Mouse (Mus musculus): ENCODE data around the gene Uchl4.
A peak's percentile ranks its signal among the peaks of the same experiment; 100 is the strongest.

Gene Uchl4

GRCm38 (mm10) chr9:64273757-64274156 lies 38.8 kb downstream of the Uchl4 start:
- DNase-seq (ENCODE audit: low read depth, low spot score) = no peak

GRCm38 (mm10) chr9:64274291-64274690 lies 39.3 kb downstream of the Uchl4 start:
- no peak for DNase-seq (ENCODE audit: low read depth, low spot score)

- DNase-seq (ENCODE audit: low read depth, low spot score) = peak; percentile 74
Observed at GRCm38 (mm10) chr9:64274919-64275318, 39.9 kb downstream of the Uchl4 start.

GRCm38 (mm10) chr9:64277706-64278105 lies 42.7 kb downstream of the Uchl4 start:
- DNase-seq (ENCODE audit: low read depth, low spot score) = peak; percentile 71

GRCm38 (mm10) chr9:64278665-64279310 lies 43.8 kb downstream of the Uchl4 start:
- peak; percentile 62 for DNase-seq (ENCODE audit: low read depth, low spot score)

GRCm38 (mm10) chr9:64281105-64281780 lies 46.2 kb downstream of the Uchl4 start, which contains the start of gene Tipin:
Gene Tipin (plus strand): TSS chr9:64281581.
- DNase-seq (ENCODE audit: low read depth, low spot score) = peak; percentile 95

GRCm38 (mm10) chr9:64281781-64282178 lies 46.8 kb downstream of the Uchl4 start:
- peak; percentile 41 for DNase-seq (ENCODE audit: low read depth, low spot score)

- DNase-seq (ENCODE audit: low read depth, low spot score) = no peak
Observed at GRCm38 (mm10) chr9:64282404-64282987, 47.5 kb downstream of the Uchl4 start.

Data from ES-CJ7 (cell line).